ENCODE assay signal across 12 mouse cellular contexts in the genomic region with DNA sequence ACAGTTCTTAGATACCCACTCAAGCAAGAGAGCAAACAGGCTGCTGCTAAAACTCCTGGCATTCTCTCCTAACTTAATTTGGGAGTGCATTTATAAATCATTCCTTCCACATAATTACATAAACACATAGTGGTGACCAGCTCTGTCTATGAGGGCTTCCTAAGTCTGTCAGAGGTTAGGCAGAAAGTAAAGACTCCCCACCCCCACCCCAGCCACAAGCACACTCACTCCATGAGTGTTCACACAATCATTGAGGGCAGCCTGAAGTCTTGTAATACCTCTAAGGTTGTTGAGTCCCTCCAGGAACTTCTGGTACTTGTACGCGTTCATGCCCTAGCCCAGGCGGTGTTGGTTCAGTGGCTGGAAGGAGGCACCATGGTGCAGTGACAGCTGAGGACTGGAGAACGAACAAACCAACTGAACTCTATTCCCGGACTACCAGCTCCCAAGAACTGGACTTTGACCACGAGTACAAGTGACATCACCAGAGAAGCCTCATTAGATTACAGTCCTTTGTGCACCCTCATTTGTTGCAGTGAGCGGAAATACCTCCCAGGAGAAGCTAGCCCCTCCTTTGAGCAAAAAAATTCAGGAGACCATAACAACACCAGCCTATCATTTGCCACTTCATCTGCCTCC.
DNase-seq lines count a peak whose midpoint lies in the region; ATAC-seq and TF ChIP-seq lines count a peak whose summit lies in the region.
"Had no signal": no experiment of that assay in that cellular context is flagged by ENCODE, and none has a peak within 500 bp of the region (broad histone marks: within the 10 kb centered on the region; RNA-seq: fewer than 3 reads in every experiment).

No protein-coding gene starts in this region.

- no peak for TF ChIP-seq EP300 in stomach, postnatal 0 days (optimal IDR thresholded peaks at IDR 0.05)

- ATAC-seq in hindbrain, embryonic 15.5 days (ENCODE audit: low FRiP score, low read depth): 0 out of 2 replicates have a peak, but pooled peaks have one; percentile 13
- no peak for ATAC-seq in hindbrain, embryonic 16.5 days
- no peak for ATAC-seq in kidney, embryonic 14.5 days (ENCODE audit: low FRiP score, low TSS enrichment)
- ATAC-seq in stomach, postnatal 0 days (ENCODE audit: low FRiP score, low TSS enrichment): peak; percentile 95

- H3K9ac ChIP-seq in hindbrain, embryonic 15.5 days: no peak overlapping the region
- no peak overlapping the region for H3K9ac ChIP-seq in hindbrain, embryonic 16.5 days (ENCODE audit: low read depth, low read length)
- H3K9ac ChIP-seq in kidney, embryonic 14.5 days (ENCODE audit: low read depth, low read length): no peak overlapping the region
- no peak overlapping the region for H3K9ac ChIP-seq in stomach, postnatal 0 days (ENCODE audit: low read length)
- H3K9ac ChIP-seq: hindbrain, embryonic 13.5 days; neural tube, embryonic 15.5 days had no signal

- no peaks in the 10 kb centered on the region for H3K9me3 ChIP-seq in hindbrain, embryonic 15.5 days
- H3K9me3 ChIP-seq in hindbrain, embryonic 16.5 days (ENCODE audit: control insufficient read depth, low read length): no peaks in the 10 kb centered on the region
- H3K9me3 ChIP-seq in kidney, embryonic 14.5 days (ENCODE audit: control insufficient read depth, low read length): no peaks in the 10 kb centered on the region
- no peaks in the 10 kb centered on the region for H3K9me3 ChIP-seq in stomach, postnatal 0 days (ENCODE audit: control insufficient read depth, low read length)
- H3K9me3 ChIP-seq: hindbrain, embryonic 13.5 days; neural tube, embryonic 15.5 days had no signal

- DNase-seq in lung, adult 18-20 months: peak; percentile 53 to 64
- DNase-seq in stomach, postnatal 0 days (ENCODE audit: low spot score): peak; percentile 76
- DNase-seq in ovary, postnatal 36 days (ENCODE audit: low spot score): no peak
- DNase-seq in adrenal gland, postnatal 10 days: no peak
- DNase-seq in c-Kit-positive CD71-positive TER-119-positive erythroid progenitor cells, embryonic 14.5 days (ENCODE audit: low spot score): no peak
- DNase-seq: adrenal gland, postnatal 36 days had no signal

- H3K4me1 ChIP-seq in hindbrain, embryonic 15.5 days (replicated peaks): peaks cover 22% of the 10 kb centered on the region
- peaks cover 14% of the 10 kb centered on the region for H3K4me1 ChIP-seq in hindbrain, embryonic 16.5 days (ENCODE audit: control insufficient read depth, insufficient read depth, low read depth, low read length)
- peaks cover 17% of the 10 kb centered on the region; the same call in 1 of the 2 replicates for H3K4me1 ChIP-seq in kidney, embryonic 14.5 days (ENCODE audit: control insufficient read depth, insufficient read depth, low read length)
- peaks cover 8% of the 10 kb centered on the region; the same call in 1 of the 2 replicates for H3K4me1 ChIP-seq in stomach, postnatal 0 days (replicated peaks; ENCODE audit: control insufficient read depth, insufficient read depth)

- WGBS in hindbrain, embryonic 15.5 days: 71% methylated on average over 7 of the region's 7 CpGs
- 76% methylated on average over 7 of the region's 7 CpGs for WGBS in hindbrain, embryonic 16.5 days
- 75% methylated on average over 7 of the region's 7 CpGs for WGBS in kidney, embryonic 14.5 days
- 58% methylated on average over 7 of the region's 7 CpGs for WGBS in stomach, postnatal 0 days

- H3K36me3 ChIP-seq in hindbrain, embryonic 15.5 days: no peaks in the 10 kb centered on the region
- no peaks in the 10 kb centered on the region for H3K36me3 ChIP-seq in hindbrain, embryonic 16.5 days (ENCODE audit: control insufficient read depth, insufficient read depth, low read length)
- no peaks in the 10 kb centered on the region for H3K36me3 ChIP-seq in kidney, embryonic 14.5 days (ENCODE audit: control insufficient read depth, insufficient read depth, low read length)
- no peaks in the 10 kb centered on the region for H3K36me3 ChIP-seq in stomach, postnatal 0 days (ENCODE audit: control insufficient read depth, insufficient read depth, low read length)
- H3K36me3 ChIP-seq: hindbrain, embryonic 13.5 days; neural tube, embryonic 15.5 days had no signal

- TF ChIP-seq CTCF in stomach, postnatal 0 days (IDR thresholded peaks at IDR 0.05; ENCODE audit: low read depth): no peak

- H3K4me3 ChIP-seq in hindbrain, embryonic 15.5 days: no peak overlapping the region
- H3K4me3 ChIP-seq in hindbrain, embryonic 16.5 days (ENCODE audit: low read length): no peak overlapping the region
- H3K4me3 ChIP-seq in kidney, embryonic 14.5 days (ENCODE audit: low read length): no peak overlapping the region
- no peak overlapping the region for H3K4me3 ChIP-seq in stomach, postnatal 0 days (ENCODE audit: low read depth, low read length)
- H3K4me3 ChIP-seq: hindbrain, embryonic 13.5 days; neural tube, embryonic 15.5 days had no signal

- H3K27ac ChIP-seq in hindbrain, embryonic 15.5 days (replicated peaks): no peak overlapping the region
- H3K27ac ChIP-seq in hindbrain, embryonic 16.5 days (ENCODE audit: low read depth, low read length): no peak overlapping the region
- peak overlapping the region; percentile 30; the same call in 1 of the 2 replicates for H3K27ac ChIP-seq in kidney, embryonic 14.5 days (ENCODE audit: low read depth, low read length)
- H3K27ac ChIP-seq in stomach, postnatal 0 days (replicated peaks): peak overlapping the region; percentile 59; the same call in 1 of the 2 replicates
- H3K27ac ChIP-seq: hindbrain, embryonic 13.5 days; neural tube, embryonic 15.5 days had no signal

- no peaks in the 10 kb centered on the region for H3K27me3 ChIP-seq in hindbrain, embryonic 15.5 days
- H3K27me3 ChIP-seq in hindbrain, embryonic 16.5 days (replicated peaks; ENCODE audit: control insufficient read depth, insufficient read depth, low read length): no peaks in the 10 kb centered on the region
- H3K27me3 ChIP-seq in kidney, embryonic 14.5 days (ENCODE audit: control insufficient read depth, insufficient read depth, low read length): no peaks in the 10 kb centered on the region
- no peaks in the 10 kb centered on the region for H3K27me3 ChIP-seq in stomach, postnatal 0 days (ENCODE audit: control insufficient read depth, insufficient read depth, low read length)
- H3K27me3 ChIP-seq: CH12.LX; hindbrain, embryonic 13.5 days; neural tube, embryonic 15.5 days had no signal

- H3K4me2 ChIP-seq in hindbrain, embryonic 15.5 days: no peak overlapping the region
- H3K4me2 ChIP-seq in hindbrain, embryonic 16.5 days (ENCODE audit: low read length): no peak overlapping the region
- no peak overlapping the region for H3K4me2 ChIP-seq in kidney, embryonic 14.5 days (replicated peaks; ENCODE audit: low read depth, low read length)
- H3K4me2 ChIP-seq in stomach, postnatal 0 days (replicated peaks; ENCODE audit: low read depth): peak overlapping the region; percentile 14
- H3K4me2 ChIP-seq: hindbrain, embryonic 13.5 days; neural tube, embryonic 15.5 days had no signal

Comparison
In these comparisons a context has a peak if more than half of its experiments do, and no peak if none do; other contexts are left out.
1. ATAC-seq: peak in hindbrain, embryonic 15.5 days (single experiment) and stomach, postnatal 0 days (single experiment); none in hindbrain, embryonic 16.5 days (single experiment) and kidney, embryonic 14.5 days (single experiment).
2. H3K27ac ChIP-seq: peak in kidney, embryonic 14.5 days (single experiment) and stomach, postnatal 0 days (single experiment); none in hindbrain, embryonic 15.5 days (single experiment) and hindbrain, embryonic 16.5 days (single experiment).
3. DNase-seq: peak in lung, adult 18-20 months (2 of 2) and stomach, postnatal 0 days (single experiment); none in ovary, postnatal 36 days (single experiment), adrenal gland, postnatal 10 days (single experiment) and c-Kit-positive CD71-positive TER-119-positive erythroid progenitor cells, embryonic 14.5 days (single experiment).